Mouse (Mus musculus): Measurements from ENCODE around the gene Gm48552.
A peak's percentile ranks its signal among the peaks of the same experiment; 100 is the strongest.

Gm48552 gene

GRCm38 (mm10) chr10:81431526-81432168 lies 42.8 kb downstream of the Gm48552 start:
- peak; percentile 10 for DNase-seq (ENCODE audit: low spot score)

DNA sequence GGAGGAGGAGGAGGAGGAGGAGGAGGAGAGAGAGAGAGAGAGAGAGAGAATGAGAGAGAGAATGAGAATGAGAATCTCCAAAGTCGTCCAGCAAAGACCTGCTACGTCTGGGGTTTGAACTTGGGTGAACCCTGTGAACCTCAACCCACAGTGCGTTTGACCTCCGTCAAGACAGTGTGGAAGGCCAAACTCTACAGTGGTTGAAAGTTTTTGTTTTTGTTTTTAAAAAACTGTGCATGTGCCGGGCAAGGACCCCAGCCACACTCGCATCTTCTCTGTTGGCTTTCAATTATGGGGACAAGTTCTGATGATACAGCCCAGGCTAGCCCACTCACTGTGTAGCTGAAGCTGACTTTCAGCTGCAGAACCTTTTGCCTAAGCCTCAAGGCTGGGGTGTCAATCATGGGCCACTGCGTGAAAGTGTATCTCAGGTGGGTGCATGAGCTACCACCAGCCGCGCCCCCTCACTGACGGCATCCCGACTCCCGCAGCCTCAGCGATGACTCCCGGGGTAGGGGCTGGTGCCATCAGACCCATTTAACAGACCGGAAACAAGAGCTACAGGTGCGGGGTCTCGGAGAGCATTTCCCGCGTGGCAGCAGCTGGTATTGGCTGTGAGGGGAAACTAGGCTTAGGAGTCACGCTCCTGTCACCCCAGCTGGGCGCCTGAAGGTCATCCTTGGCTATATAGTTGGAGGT lies 43.5 kb downstream of the Gm48552 start:
- no peak for DNase-seq (ENCODE audit: low spot score)

GRCm38 (mm10) chr10:81432868-81433262 lies 44.1 kb downstream of the Gm48552 start:
- peak; percentile 81 for DNase-seq (ENCODE audit: low spot score)

GRCm38 (mm10) chr10:81433541-81434289 lies 44.9 kb downstream of the Gm48552 start:
- no peak for DNase-seq (ENCODE audit: low spot score)

DNA sequence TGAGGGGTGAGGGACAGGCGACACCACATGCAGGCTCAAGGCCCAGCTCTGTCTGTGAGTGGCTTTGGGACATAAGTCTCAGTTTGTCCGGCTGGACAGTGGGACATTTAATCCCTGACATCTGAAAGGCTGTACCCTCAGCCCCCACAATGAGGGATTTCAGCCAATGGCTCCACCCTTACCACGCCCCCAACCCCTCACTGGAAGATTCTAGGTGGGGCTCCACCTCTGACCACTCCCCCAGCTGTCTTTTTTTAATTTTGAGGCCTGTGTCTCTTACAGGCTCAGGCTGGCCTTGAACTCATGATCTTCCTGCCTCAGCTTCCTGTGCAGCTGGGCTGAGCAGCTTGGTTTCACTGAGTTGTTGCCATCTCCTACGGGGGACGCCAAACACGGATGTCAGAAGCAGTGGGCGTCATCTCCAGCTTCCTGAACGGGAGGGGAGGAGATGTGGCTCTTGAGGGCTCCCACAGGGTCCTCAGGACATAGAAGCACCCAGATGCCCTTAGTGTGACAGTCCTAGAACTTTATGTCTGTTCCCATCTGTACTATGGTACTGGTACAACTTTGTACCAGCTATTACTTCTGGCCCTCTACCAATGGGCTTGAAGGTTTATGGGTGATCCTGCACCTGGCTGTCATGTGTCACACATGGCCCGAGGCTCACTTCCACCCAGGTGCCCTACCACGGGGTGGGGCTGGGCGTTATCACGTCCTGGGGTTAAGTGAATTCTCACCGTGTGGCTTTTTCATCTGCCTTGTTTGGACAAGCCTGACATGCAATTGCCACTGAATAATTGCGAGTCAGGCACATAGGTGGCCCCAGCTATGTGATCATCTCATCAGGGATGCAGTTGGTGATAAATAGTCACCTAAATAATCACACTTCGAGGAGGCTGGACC lies 45.8 kb downstream of the Gm48552 start:
- DNase-seq (ENCODE audit: low spot score), result no peak

DNA sequence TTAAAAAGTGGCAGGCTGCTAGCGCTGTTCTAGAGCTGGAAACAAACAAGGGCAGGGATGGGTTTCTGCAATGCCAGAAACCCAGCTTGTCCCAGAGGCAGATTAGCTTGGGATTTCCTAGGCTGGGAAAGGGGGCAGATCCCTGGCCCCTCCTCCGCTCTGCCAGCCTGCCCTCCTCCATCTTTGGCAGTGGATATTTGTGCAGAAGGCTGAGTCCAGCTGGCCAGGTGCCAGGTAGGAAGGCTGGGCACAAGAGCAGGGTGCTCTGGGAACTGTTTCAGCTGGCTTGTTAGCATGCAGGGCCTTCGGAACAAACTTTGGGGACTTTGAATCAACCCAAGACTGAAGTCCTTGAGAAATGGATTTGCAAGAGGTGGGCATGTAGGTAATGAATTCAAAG lies 46.6 kb downstream of the Gm48552 start:
- DNase-seq (ENCODE audit: low spot score), result no peak
